Mouse (Mus musculus) heart, postnatal 14 days (tissue): ENCODE data around the gene Kbtbd3. TPM values are rescaled to one million over a fixed set of nuclear protein-coding genes. Genes with fewer than 3 reads are reported as not detected.

ENCODE experiments used
- microRNA-seq, 2 experiments: library from miRNA; unstranded; fragments of <30 nt; microRNA quantifications; one replicate each; pipeline ENCODE4 v1.2.0; 2021 to 2022
- total RNA-seq, 2 experiments: library from RNA; stranded (reverse); gene quantifications; 2 replicates each; pipeline ENCODE4 v1.2.3; 2021

The Kbtbd3 gene
- total RNA-seq, 2 experiments from 2014 or later: 7.2 to 9.2 TPM

Small RNA genes lying within 50 kb of the gene (microRNA-seq; reads per million reads assigned to microRNA genes)
- gene Gm22195 (0 reads per million in 2 experiments), gene Gm23992 (0 reads per million in 2 experiments)

Other genes with a start within 250 kb of the Kbtbd3 start
- gene Aasdhppt, start 362 bp upstream of the Kbtbd3 start, total RNA-seq: 10 to 100 TPM; 17.3 to 17.5 TPM
- 10 to 100 TPM; 40.2 to 43.5 TPM for gene Msantd4, start 66.7 kb downstream of the Kbtbd3 start, total RNA-seq